Mouse (Mus musculus) liver, embryonic 16.5 days (tissue): ENCODE results near the gene Gm3072. TPM values are rescaled to one million over a fixed set of nuclear protein-coding genes. Genes with fewer than 3 reads are reported as not detected.

Experiments used
- polyA plus RNA-seq: library from polyadenylated mRNA; unstranded; fragments of >200 nt; fragmentation: Nextera tagmentation; extraction: Ambion mirVana; gene quantifications from 2 replicates; pipeline ENCODE4 v1.2.1, GENCODE M21; 2015

Gm3072 gene
- polyA plus RNA-seq, 1 experiment from 2014 or later: not detected

Other genes with a start within 250 kb of the Gm3072 start
- gene Gm7945, start 238.2 kb downstream of the Gm3072 start, polyA plus RNA-seq: not detected in 2 replicates
- gene Gm6482, start 216.3 kb downstream of the Gm3072 start, polyA plus RNA-seq: not detected in 2 replicates
- not detected in 2 replicates for gene Gm7954, start 171.1 kb downstream of the Gm3072 start, polyA plus RNA-seq
- not detected in 2 replicates for gene Gm3486, start 135.1 kb downstream of the Gm3072 start, polyA plus RNA-seq
- not detected in 2 replicates for gene Gm7970, start 69.0 kb downstream of the Gm3072 start, polyA plus RNA-seq
- gene 1700049E17Rik2, start 51.4 kb downstream of the Gm3072 start, polyA plus RNA-seq: not detected in 2 replicates
- not detected in 2 replicates for gene Gm3676, start 21.9 kb upstream of the Gm3072 start, polyA plus RNA-seq
- not detected in 2 replicates for gene Gm8068, start 77.3 kb upstream of the Gm3072 start, polyA plus RNA-seq
- gene Gm7929, start 126.0 kb upstream of the Gm3072 start, polyA plus RNA-seq: not detected in 2 replicates
- not detected in 2 replicates for gene Gm47189, start 147.8 kb upstream of the Gm3072 start, polyA plus RNA-seq